Mouse (Mus musculus): ENCODE data around the gene Armh2.
A peak's percentile ranks its signal among the peaks of the same experiment; 100 is the strongest.
"Not testable (repeated sequence)": the region's sequence is repeated elsewhere in the genome, so short reads cannot be mapped to it uniquely, and the experiment has no call there.

Gene Armh2

DNA sequence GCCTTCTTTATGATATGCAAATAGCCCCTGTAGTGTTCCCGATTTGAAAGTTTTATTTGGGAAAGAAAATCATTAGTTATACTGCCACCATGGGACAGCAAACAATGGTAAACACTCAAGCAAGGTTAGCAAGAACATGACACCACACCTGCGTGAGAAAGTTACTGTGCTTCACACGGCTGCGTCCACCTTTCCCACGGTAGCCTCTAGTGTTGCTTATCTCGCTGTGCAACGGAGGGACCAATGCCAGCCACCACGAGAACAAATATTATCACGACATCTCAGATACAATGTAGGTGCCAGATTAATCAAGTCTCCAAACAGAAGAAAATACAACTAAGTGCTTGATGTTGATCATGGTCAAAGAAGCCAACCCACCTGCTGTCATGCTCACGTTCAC lies 18.4 kb downstream of the Armh2 start:
- no peak for DNase-seq

- DNase-seq: no peak
These were observed 19.4 kb downstream of the Armh2 start for GRCm38 (mm10) chr13:24760351-24760870.

DNA sequence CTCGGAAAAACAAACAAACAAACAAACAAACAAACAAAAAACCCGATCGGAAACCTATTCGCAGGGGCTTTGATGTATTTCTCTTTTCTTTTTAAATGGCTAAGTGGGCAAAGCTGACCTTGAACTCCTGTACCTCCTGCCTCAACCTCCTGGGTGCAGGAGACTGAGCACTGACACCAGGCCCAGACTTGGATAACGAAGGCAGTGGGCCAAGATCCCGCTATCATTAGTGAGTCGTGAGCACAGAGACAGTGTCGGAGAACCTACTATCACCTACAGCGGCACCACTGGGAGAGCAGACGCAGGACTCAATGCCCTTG lies 20.0 kb downstream of the Armh2 start:
- DNase-seq: no peak

DNA sequence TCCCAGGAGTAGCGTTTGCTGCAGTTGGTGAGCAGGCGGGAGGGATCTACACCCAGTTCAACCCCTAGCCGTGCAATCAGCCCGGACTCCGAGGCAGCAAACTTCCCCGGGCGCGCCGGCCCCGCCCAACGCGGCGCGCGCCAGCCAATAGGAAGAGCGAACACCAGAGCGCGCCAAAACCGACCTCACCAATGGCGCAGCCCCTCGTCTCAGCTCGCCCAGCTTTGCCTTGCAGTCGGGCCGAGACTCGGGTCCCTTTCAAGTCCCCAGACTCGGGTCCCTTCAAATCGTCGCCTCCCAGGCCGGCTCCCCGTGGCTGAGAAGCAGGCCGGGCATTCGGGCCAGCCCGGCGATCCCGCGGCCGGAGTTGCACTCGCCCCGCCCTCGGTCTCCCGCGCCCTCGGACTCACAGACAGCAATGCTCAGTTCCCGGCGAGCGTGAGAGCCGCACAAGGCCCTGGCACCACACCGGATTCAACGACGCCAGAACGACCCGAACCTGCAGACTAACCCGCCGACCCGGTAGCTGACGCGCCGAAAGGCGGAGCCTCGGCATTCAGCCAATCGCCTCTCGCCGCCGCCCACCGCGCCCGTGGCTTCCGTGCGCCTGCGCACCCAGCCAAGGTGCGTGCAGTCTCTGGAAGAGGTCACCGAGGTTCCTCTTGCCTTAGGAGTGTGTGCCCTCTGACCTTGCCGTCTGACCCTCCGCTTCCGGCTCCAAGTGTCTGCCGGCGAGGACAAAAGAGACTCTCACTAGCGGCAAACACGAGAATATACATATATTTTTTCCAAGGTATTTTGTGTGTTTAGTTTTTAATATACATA lies 20.6 kb downstream of the Armh2 start, which contains the start of gene Gmnn:
Gene Gmnn, minus strand, starts transcription at position 521 of the 825 bp plus-strand sequence.
- DNase-seq: peak; percentile 83

DNA sequence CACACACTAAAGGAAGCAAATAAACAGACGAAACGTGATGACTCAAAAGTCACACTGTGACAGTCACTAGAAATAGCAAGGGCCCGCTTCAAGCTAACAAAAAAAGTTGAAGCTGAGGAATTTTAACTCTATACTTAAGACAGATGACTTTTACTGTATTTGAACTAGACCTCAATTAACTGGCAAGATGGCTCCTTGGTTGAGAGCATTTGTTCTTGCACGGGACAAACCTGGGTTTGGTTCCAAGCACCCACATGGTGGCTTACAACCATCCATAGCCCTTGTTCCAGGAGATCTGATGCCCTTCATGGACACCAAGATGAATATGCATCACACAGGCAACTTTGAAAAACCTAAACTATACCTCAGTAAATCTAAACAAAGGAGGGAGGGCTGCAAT lies 21.2 kb downstream of the Armh2 start:
- DNase-seq: no peak

GRCm38 (mm10) chr13:24767809-24768208 lies 26.8 kb downstream of the Armh2 start:
- not testable (repeated sequence) for DNase-seq

DNA sequence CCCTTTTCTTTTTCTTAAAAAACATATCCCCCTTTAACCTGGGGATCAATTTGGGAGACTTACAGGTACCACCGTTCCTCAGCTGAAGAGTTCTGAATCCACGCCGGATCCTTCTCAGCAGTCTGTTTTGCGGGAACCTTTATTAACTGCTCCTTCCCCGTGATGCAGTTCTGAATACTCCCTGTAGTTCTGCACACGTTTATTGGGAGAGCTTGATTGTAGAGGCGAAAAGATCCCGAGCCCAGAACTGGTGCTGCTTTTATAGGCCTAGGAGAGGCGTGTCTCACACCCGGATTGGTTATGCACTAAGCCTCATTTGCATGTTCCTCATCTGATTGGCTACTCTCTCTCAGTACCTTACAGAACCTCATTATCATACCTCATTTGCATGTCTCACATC lies 30.4 kb downstream of the Armh2 start:
- not testable (repeated sequence) for DNase-seq

GRCm38 (mm10) chr13:24776146-24776844 lies 35.3 kb downstream of the Armh2 start:
- DNase-seq: peak; percentile 38

GRCm38 (mm10) chr13:24778026-24778425 lies 37.0 kb downstream of the Armh2 start:
- DNase-seq: no peak

GRCm38 (mm10) chr13:24778706-24779380 lies 37.8 kb downstream of the Armh2 start:
- DNase-seq: no peak

- no peak for DNase-seq
These were observed 40.9 kb downstream of the Armh2 start for GRCm38 (mm10) chr13:24781916-24782315.

- no peak for DNase-seq
These were observed 45.0 kb downstream of the Armh2 start for GRCm38 (mm10) chr13:24786014-24786490.

GRCm38 (mm10) chr13:24787477-24787876 lies 46.4 kb downstream of the Armh2 start:
- DNase-seq: no peak

DNA sequence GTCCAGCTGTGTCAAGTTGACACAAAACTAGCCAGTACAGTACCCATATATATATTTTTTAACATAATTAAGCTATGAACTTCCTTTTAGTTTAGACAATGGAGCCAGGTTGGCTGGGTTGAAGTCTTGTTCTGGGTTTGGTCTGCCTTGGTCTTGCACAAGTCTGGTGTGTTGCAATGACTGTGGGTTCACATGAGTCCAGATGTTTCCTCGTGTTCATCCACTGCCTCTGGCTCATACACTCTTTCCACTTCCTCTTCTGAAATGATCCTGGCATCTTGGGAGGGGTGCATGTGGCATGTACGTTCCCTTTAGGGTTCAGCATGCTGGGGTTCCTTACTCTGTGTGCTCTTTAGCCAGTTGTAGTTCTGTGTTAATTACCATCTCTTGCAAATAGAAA lies 50.3 kb downstream of the Armh2 start:
- DNase-seq: no peak

GRCm38 (mm10) chr13:24792411-24793045 lies 51.5 kb downstream of the Armh2 start:
- no peak for DNase-seq
